Mouse (Mus musculus): ENCODE measurements at regions not wholly inside any gene's neighbourhood (a gene's known extent, or its start where the extent isn't known, plus 50 kb on each side); places are given as distances from the start of the nearest gene placed in this dataset.
"Not testable (repeated sequence)": the region's sequence is repeated elsewhere in the genome, so short reads cannot be mapped to it uniquely, and the experiment has no call there.

GRCm38 (mm10) chr5:3141841-3142240, 199.4 kb upstream of the Cdk6 start:
- H3K79me2 ChIP-seq (ENCODE audit: control insufficient read depth, insufficient read depth); H3ac ChIP-seq (ENCODE audit: control insufficient read depth, insufficient read length); H3K27me3 ChIP-seq (ENCODE audit: control insufficient read depth, insufficient read depth, insufficient read length); H3K4me3 ChIP-seq; H3K36me3 ChIP-seq (ENCODE audit: control insufficient read depth, insufficient read depth); H3K4me2 ChIP-seq (ENCODE audit: low read depth): not testable (repeated sequence)

- H3K79me2 ChIP-seq (ENCODE audit: control insufficient read depth, insufficient read depth); H3K27me3 ChIP-seq (ENCODE audit: control insufficient read depth, insufficient read depth, insufficient read length); H3K36me3 ChIP-seq (ENCODE audit: control insufficient read depth, insufficient read depth); H3K4me3 ChIP-seq; H3K4me2 ChIP-seq (ENCODE audit: low read depth); H3ac ChIP-seq (ENCODE audit: control insufficient read depth, insufficient read length): not testable (repeated sequence)
Measured at GRCm38 (mm10) chr5:3146544-3147295, 194.6 kb upstream of the Cdk6 start.

GRCm38 (mm10) chr5:3149886-3150285, 191.4 kb upstream of the Cdk6 start:
- not testable (repeated sequence) for H3K4me2 ChIP-seq (ENCODE audit: low read depth); H3K4me3 ChIP-seq; H3K27me3 ChIP-seq (ENCODE audit: control insufficient read depth, insufficient read depth, insufficient read length); H3K79me2 ChIP-seq (ENCODE audit: control insufficient read depth, insufficient read depth); H3ac ChIP-seq (ENCODE audit: control insufficient read depth, insufficient read length); H3K36me3 ChIP-seq (ENCODE audit: control insufficient read depth, insufficient read depth)

- not testable (repeated sequence) for H3K27me3 ChIP-seq (ENCODE audit: control insufficient read depth, insufficient read depth, insufficient read length); H3K4me2 ChIP-seq (ENCODE audit: low read depth); H3K36me3 ChIP-seq (ENCODE audit: control insufficient read depth, insufficient read depth); H3K4me3 ChIP-seq; H3ac ChIP-seq (ENCODE audit: control insufficient read depth, insufficient read length); H3K79me2 ChIP-seq (ENCODE audit: control insufficient read depth, insufficient read depth)
Measured at GRCm38 (mm10) chr5:3150766-3151165, 190.5 kb upstream of the Cdk6 start.

- not testable (repeated sequence) for H3K36me3 ChIP-seq (ENCODE audit: control insufficient read depth, insufficient read depth); H3K79me2 ChIP-seq (ENCODE audit: control insufficient read depth, insufficient read depth); H3K27me3 ChIP-seq (ENCODE audit: control insufficient read depth, insufficient read depth, insufficient read length); H3ac ChIP-seq (ENCODE audit: control insufficient read depth, insufficient read length)
- Histone ChIP-seq H3K4me3 (peak overlapping the region; percentile 5), H3K4me2 (ENCODE audit: low read depth) (peak overlapping the region; percentile 78)
Measured at GRCm38 (mm10) chr5:3151534-3152148, 189.6 kb upstream of the Cdk6 start.

GRCm38 (mm10) chr5:3152149-3152865, 189.0 kb upstream of the Cdk6 start:
- not testable (repeated sequence) for H3K27me3 ChIP-seq (ENCODE audit: control insufficient read depth, insufficient read depth, insufficient read length); H3K79me2 ChIP-seq (ENCODE audit: control insufficient read depth, insufficient read depth); H3K36me3 ChIP-seq (ENCODE audit: control insufficient read depth, insufficient read depth); H3ac ChIP-seq (ENCODE audit: control insufficient read depth, insufficient read length)
- peak overlapping the region; percentile 78 for H3K4me2 ChIP-seq (ENCODE audit: low read depth)
- peak overlapping the region; percentile 5 for H3K4me3 ChIP-seq
- TF ChIP-seq TCF3 (IDR thresholded peaks at IDR 0.05; ENCODE audit: insufficient read length, low read depth) (peak; percentile 60), TCF12 (IDR thresholded peaks at IDR 0.05; ENCODE audit: insufficient read depth, poor library complexity, severe bottlenecking) (peak; percentile 28), CEBPB (IDR thresholded peaks at IDR 0.05; ENCODE audit: insufficient read depth, poor library complexity, severe bottlenecking) (0 out of 2 replicates have a peak, but pooled peaks have one; percentile 38), MYOD1 (IDR thresholded peaks at IDR 0.05; ENCODE audit: control insufficient read depth in 1 of 3, insufficient read length in 2 of 3, low read depth in 2 of 3) (peak in 2 of 3 experiments; percentile 82 to 83), POLR2A (IDR thresholded peaks at IDR 0.05; ENCODE audit: insufficient read length, low read depth) (peak; percentile 24), MYOG (IDR thresholded peaks at IDR 0.05; ENCODE audit: control insufficient read depth in 1 of 3, insufficient read depth in 1 of 3, insufficient read length in 2 of 3, low read depth in 2 of 3) (peak in 2 of 3 experiments; percentile 79 to 86)

GRCm38 (mm10) chr5:3165511-3165910, 175.8 kb upstream of the Cdk6 start:
- not testable (repeated sequence) for H3ac ChIP-seq (ENCODE audit: control insufficient read depth, insufficient read length); H3K79me2 ChIP-seq (ENCODE audit: control insufficient read depth, insufficient read depth); H3K27me3 ChIP-seq (ENCODE audit: control insufficient read depth, insufficient read depth, insufficient read length); H3K4me2 ChIP-seq (ENCODE audit: low read depth); H3K4me3 ChIP-seq; H3K36me3 ChIP-seq (ENCODE audit: control insufficient read depth, insufficient read depth)

- not testable (repeated sequence) for H3ac ChIP-seq (ENCODE audit: control insufficient read depth, insufficient read length); H3K79me2 ChIP-seq (ENCODE audit: control insufficient read depth, insufficient read depth); H3K36me3 ChIP-seq (ENCODE audit: control insufficient read depth, insufficient read depth); H3K4me3 ChIP-seq; H3K4me2 ChIP-seq (ENCODE audit: low read depth); H3K27me3 ChIP-seq (ENCODE audit: control insufficient read depth, insufficient read depth, insufficient read length)
Measured at GRCm38 (mm10) chr5:3166496-3166895, 174.8 kb upstream of the Cdk6 start.

GRCm38 (mm10) chr5:3193592-3193991, 147.7 kb upstream of the Cdk6 start:
- H3K27me3 ChIP-seq (ENCODE audit: control insufficient read depth, insufficient read depth, insufficient read length); H3K79me2 ChIP-seq (ENCODE audit: control insufficient read depth, insufficient read depth); H3K36me3 ChIP-seq (ENCODE audit: control insufficient read depth, insufficient read depth); H3K4me3 ChIP-seq; H3K4me2 ChIP-seq (ENCODE audit: low read depth); H3ac ChIP-seq (ENCODE audit: control insufficient read depth, insufficient read length): not testable (repeated sequence)
